Mouse (Mus musculus) right cerebral cortex, postnatal 14 days (tissue): ENCODE measurements at regions not wholly inside any gene's neighbourhood (a gene's known extent, or its start where the extent isn't known, plus 50 kb on each side); places are given as distances from the start of the nearest gene placed in this dataset.

Experiments used
- DNase-seq: peaks from one replicate; pipeline ENCODE4 v3.0.0; 2022

DNA sequence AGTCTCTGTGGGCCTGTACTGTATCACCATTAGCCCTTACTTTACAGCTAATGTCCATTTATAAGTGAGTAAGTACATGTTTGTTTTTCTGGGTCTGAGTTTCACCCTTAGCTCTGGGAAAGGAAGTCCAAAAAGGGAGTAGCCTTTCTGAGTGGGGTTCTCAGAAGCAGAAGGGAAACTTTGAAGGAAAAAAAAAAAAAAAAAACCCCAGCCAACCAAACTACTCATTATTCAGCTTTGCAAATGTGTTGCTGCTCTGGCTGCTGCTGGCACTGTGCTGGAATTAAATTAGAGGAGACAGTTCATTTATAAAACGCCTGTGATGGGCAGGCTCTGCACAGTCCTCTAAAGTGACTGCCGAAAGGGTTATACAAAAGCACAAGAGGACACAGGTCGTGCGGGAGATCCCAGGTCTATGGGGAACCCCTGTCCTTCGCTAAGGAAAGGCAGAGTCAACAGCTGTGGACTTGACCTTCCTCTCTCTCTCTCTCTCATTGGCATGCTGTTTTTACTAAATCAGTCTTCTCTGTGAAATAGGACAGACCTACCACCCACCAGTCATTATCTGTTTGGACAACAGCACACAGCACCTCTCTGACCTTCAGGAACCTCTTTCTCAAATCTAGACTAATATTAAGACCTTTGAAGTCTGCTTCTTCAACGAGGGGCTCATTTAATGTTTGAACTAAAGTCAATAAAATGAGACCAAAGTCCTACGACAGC lies 165.4 kb downstream of the Cd47 start:
- DNase-seq = peak; percentile 22

GRCm38 (mm10) chr16:49966251-49966588 lies 165.9 kb downstream of the Cd47 start:
- no peak for DNase-seq

DNA sequence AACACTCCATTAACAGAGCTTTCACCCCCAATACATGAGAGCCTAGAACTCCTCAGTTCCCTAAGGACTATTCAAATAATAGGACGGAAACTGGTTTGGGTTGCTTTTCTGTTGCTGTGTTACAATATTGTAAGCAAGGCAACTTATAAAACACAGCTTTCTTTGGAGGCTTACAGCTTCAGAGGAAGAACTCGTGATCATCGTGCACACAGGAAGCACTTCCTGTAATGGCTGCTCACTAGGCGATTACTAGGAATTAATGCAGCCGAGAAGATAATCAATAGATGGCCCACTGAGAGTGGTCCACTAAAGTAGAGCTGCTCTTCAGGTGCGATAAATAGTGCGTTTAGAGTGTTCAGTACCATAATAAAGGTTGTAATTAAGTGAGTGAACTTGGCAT lies 166.8 kb downstream of the Cd47 start:
- no peak for DNase-seq

- no peak for DNase-seq
These were observed 168.0 kb downstream of the Cd47 start for GRCm38 (mm10) chr16:49968291-49968870.

DNA sequence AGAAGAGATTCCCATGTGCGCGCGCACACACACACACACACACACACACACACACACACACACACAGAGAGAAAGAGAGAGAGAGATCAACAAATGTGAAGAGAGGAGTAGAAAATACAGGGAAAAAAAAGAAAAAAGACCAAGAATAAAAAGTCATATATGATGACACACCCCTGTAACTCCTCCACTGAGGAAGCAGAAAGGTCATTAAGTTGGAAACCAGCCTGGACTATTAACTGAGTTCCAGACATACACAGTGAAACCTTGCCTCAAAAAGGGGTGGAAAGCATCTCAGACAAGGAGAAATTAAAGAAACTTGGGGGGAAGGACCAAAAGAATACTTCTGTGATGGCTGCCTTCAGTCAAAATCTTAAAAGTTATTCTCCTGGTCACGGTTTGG lies 168.7 kb downstream of the Cd47 start:
- DNase-seq = no peak

- DNase-seq = no peak
These were observed 169.5 kb downstream of the Cd47 start for GRCm38 (mm10) chr16:49969693-49970296.

DNA sequence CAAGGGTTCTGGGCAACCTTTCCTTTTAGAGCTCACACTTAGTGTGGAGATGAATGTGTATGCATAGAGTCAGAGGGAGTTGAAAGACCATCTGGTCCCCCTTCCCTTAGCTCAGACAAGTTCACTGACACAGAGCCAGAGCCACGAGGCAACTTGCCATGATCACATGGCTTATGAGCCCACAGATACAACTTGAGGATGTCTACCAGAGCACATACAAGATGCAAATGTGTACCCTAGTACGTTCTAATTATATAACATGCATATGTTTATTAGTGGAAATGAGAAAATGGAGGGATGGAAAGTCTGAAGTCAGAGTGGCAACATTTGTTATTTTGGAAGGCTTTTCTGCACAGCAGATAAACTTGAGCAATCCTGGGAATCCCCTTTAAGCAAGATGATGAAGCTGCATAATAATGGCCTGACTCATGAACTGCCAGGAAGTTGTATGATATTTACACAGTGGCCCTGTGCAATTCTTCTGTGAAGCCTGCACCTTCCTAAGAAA lies 170.0 kb downstream of the Cd47 start:
- DNase-seq = no peak

GRCm38 (mm10) chr16:49971141-49971555 lies 170.8 kb downstream of the Cd47 start:
- DNase-seq = no peak

GRCm38 (mm10) chr16:49977276-49977675 lies 176.9 kb downstream of the Cd47 start:
- DNase-seq = no peak

DNA sequence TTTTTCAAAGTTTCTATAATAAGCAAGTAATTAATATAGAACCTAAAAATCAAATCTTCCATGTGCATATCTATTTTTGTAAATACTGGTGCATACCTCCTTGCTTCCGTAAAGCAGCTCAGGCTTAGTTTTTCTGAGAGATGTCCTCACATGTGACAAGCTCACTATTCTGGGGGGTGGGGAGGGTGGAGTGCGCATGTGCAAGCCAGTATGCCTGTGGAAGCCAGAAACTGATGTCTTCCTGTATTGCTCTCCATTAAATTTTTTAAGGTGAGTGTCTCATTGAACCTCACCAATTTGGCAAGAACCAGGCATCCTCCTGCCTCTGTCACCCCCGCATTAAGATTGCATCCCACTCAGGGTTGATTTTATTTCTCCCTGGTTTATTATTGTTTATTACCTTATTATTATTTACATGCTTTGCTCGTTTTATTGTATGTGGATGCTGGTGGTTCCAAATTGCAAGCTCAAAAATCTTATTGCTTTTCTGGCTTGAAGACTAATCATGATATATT lies 179.2 kb downstream of the Cd47 start:
- DNase-seq = no peak

DNA sequence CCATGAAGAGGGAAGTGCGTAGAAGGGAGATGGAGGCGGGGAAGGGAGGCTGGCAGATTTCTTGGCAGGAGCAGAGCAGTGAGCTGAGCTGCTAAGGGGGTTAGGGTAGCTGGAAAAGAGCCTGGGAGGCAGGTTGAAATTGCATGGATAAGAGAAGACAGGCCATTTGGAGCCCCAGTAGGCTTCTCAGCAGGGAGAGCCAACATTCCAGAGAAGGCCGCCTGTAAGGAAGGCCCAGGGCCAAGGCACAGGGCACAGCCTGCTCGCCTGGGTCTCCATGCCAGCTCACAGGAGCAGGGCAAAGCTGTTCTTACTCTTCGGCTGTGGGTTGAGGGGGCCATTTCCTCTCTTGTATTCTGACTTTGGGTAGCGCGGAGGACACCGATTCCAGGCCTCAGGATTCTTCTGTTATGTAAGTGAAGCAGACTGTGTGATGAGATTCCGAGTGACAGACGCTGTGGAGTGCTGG lies 179.9 kb downstream of the Cd47 start:
- peak; percentile 13 for DNase-seq

GRCm38 (mm10) chr16:49982180-49982579 lies 181.8 kb downstream of the Cd47 start:
- DNase-seq = no peak

- DNase-seq = no peak
These were observed 185.0 kb downstream of the Cd47 start for GRCm38 (mm10) chr16:49985082-49986076.

GRCm38 (mm10) chr16:49986954-49987353 lies 186.6 kb downstream of the Cd47 start:
- DNase-seq = no peak

GRCm38 (mm10) chr16:49995822-49996221 lies 195.5 kb downstream of the Cd47 start:
- DNase-seq = no peak

- no peak for DNase-seq
These were observed 196.3 kb downstream of the Cd47 start for GRCm38 (mm10) chr16:49996593-49996992.

- DNase-seq = no peak
These were observed 196.7 kb downstream of the Cd47 start for GRCm38 (mm10) chr16:49997040-49997439.

GRCm38 (mm10) chr16:50000805-50001204 lies 200.5 kb downstream of the Cd47 start:
- DNase-seq = no peak

GRCm38 (mm10) chr16:50001662-50002455 lies 201.5 kb downstream of the Cd47 start:
- DNase-seq = no peak

DNA sequence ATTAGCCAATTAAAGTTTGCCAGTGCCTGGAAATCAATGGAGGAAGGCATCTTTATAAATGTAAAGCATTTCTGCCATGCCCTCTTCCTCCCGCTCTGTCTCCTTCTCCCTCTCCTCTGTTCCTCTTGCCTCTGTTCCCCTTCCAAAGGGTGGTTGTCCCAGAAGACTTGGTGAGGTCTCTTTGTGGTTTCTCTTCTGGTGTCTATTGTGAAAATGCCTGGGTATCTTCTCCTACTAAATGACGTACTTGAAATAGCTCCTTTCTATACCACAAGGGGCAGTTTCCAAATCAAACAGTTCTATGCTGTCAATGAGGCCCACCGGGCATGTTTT lies 202.1 kb downstream of the Cd47 start:
- DNase-seq = no peak

DNA sequence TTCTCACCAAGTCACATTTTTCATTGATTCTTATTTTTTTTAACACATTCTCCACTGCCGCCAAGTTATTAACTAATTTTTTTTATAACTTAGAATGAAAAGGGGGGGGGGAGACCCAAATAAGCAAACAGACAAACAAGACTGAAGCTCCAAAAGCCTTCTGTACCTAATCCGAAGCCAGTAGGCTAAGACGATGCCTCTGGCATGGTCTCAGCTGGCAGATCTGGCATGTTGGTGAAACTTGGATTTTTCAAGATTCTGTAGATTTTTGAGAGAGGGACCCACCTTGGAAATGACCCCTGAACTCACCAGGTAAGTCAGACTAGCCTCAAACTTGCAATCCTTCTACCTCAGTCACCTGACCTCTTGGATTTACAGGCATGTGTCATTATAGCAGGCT lies 208.7 kb downstream of the Cd47 start:
- DNase-seq = no peak

DNA sequence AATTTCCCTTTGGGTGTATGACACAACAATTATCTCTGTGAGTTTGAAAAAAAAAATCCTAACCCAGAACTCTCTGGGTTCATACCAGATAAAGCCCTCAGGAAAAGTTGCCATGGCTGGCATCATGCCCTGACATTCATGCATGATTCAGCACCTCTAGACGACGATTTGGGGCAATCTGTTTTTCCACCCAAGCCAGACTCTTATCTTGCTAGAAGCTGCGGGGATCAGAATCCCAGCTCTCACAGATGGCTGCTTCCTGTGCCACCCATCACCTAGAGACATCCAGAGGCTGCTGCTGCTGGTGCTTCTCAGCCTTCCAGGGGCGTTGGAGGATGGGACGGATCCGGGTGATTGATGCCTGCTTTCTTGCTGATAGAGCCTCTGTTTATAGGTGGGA lies 209.2 kb downstream of the Cd47 start:
- DNase-seq = peak; percentile 59
